Mouse (Mus musculus) lung, embryonic 16.5 days (tissue): ENCODE measurements around the gene Rundc3a. TPM values are rescaled to one million over a fixed set of nuclear protein-coding genes. Genes with fewer than 3 reads are reported as not detected.

Experiments used
- ATAC-seq: fragments of 200-750 bp; cut with Nextera tagmentation; 2 replicates; pipeline ENCODE4 v1.8.0; 2017; ENCODE audit warnings: low read depth, mild to moderate bottlenecking, moderate library complexity
- H3K27ac ChIP-seq: fragments of 300-500 bp; sonication (generic); 2 replicates; pipeline ENCODE4 v1.5.1; 2014; ENCODE audit warnings: mild to moderate bottlenecking, control low read depth, low read length
- H3K27me3 ChIP-seq: fragments of 300-500 bp; sonication (generic); 2 replicates; pipeline ENCODE4 v1.6.1; 2014; ENCODE audit warnings: low read depth, low read length, mixed read lengths; ENCODE audit not compliant: control insufficient read depth, insufficient read depth
- H3K36me3 ChIP-seq: fragments of 300-500 bp; sonication (generic); 2 replicates; pipeline ENCODE4 v1.6.1; 2014; ENCODE audit warnings: low read length; ENCODE audit not compliant: control insufficient read depth, insufficient read depth
- H3K4me1 ChIP-seq: fragments of 300-500 bp; sonication (generic); replicated peaks from 2 replicates; pipeline ENCODE4 v1.6.1; 2014; ENCODE audit warnings: low read length, mixed read lengths; ENCODE audit not compliant: control insufficient read depth, insufficient read depth
- H3K4me2 ChIP-seq: fragments of 300-500 bp; sonication (generic); 2 replicates; pipeline ENCODE4 v1.6.1; 2014; ENCODE audit warnings: low read depth, low read length, control low read depth
- H3K4me3 ChIP-seq: fragments of 300-500 bp; sonication (generic); 2 replicates; pipeline ENCODE4 v1.5.1; 2014; ENCODE audit warnings: mild to moderate bottlenecking, low read length, control low read depth
- H3K9ac ChIP-seq: fragments of 300-500 bp; sonication (generic); 2 replicates; pipeline ENCODE4 v1.6.1; 2014; ENCODE audit warnings: low read length, control low read depth
- H3K9me3 ChIP-seq: fragments of 300-500 bp; sonication (generic); 2 replicates; pipeline ENCODE4 v1.6.1; 2016; ENCODE audit warnings: low read length; ENCODE audit not compliant: control insufficient read depth
- WGBS: fragments of 180-500 bp; shearing (Covaris S2); extraction: QIAGEN DNeasy Blood & Tissue Kit; methylation state at CpG from one replicate; pipeline ENCODE4 v1.1.7; 2014; 5-methylcytosine and 5-hydroxymethylcytosine counted together
- polyA plus RNA-seq: library from polyadenylated mRNA; unstranded; fragments of >200 nt; fragmentation: Nextera tagmentation; extraction: Ambion mirVana; gene quantifications from 2 replicates; pipeline ENCODE4 v1.2.1, GENCODE M21; 2015

Gene Rundc3a
- polyA plus RNA-seq, 1 experiment from 2014 or later: 1.8 TPM

DNA sequence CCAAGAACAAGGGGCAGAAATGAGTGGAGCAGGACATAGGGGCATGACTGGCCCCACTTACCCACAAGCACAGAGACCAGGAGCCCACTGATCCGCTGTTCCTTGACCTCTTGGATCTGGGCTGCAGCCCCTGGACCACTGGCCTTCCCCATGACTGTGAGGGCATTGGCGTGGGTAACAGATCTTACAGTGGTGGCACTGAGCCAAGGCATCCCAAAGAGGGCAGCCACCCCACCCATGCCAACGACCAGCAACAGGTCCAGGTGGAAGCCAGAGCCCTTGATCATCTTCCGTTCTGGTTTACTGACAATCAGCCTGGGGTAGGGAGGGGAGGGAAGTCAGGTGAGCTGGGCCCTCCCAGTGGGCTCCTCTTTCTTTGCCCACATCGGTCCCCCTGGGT, 40.8 kb upstream of the Rundc3a start:
- Histone ChIP-seq H3K4me3 (no peak overlapping the region), H3K27me3 (no peaks in the 10 kb centered on the region; the same call in 1 of the 2 replicates), H3K27ac (no peak overlapping the region), H3K9me3 (no peaks in the 10 kb centered on the region), H3K4me2 (no peak overlapping the region), H3K9ac (no peak overlapping the region), H3K4me1 (no peaks in the 10 kb centered on the region), H3K36me3 (no peaks in the 10 kb centered on the region)
- WGBS: 43% methylated on average over 5 of the region's 5 CpGs
- ATAC-seq: no peak

DNA sequence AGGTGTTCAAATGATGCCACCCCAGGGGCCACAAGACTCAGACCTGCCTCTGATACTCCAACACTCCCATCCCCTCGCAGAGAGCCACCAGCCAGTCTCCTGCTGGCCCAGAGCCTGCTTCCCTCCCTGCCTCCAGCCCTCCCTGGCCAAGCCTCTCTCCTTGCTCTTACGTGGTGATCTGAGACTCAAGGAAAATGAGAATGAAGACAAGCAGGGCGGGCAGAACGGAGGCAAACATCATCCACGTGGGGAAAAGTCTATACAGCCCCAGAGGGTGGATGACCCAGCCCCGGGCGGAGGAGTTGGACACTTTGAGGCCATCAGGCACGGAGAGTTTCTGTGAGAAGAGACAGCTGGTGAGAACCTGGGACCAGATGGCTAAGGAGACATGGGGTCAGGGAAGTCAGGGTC, 40.2 kb upstream of the Rundc3a start:
- Histone ChIP-seq H3K4me3 (no peak overlapping the region), H3K9ac (no peak overlapping the region), H3K4me1 (no peaks in the 10 kb centered on the region), H3K4me2 (no peak overlapping the region), H3K27me3 (peaks cover 1% of the 10 kb centered on the region), H3K36me3 (no peaks in the 10 kb centered on the region), H3K27ac (no peak overlapping the region), H3K9me3 (no peaks in the 10 kb centered on the region)
- 20% methylated on average over 8 of the region's 8 CpGs for WGBS
- no peak for ATAC-seq

DNA sequence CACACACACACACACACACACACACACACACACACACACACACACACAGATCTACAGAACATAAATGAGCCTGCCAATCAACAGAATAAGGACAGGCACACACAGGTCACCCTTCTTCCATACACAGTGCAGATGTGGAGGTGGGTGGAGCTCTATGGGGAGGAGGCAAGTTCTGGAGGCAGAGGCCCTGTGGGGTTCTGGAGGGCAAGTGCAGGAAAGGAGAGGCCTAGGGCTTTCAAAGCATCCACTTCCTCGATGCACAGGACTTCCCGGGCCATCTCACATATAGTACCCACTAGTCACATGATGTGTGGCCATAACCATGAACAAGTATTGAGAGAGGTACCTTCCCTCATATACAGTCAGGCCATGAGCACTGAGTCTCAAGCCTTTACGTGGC, 37.7 kb upstream of the Rundc3a start:
- Histone ChIP-seq H3K27me3 (peaks cover 4% of the 10 kb centered on the region), H3K36me3 (no peaks in the 10 kb centered on the region), H3K4me3 (no peak overlapping the region), H3K4me2 (no peak overlapping the region), H3K9me3 (no peaks in the 10 kb centered on the region), H3K27ac (no peak overlapping the region), H3K9ac (no peak overlapping the region), H3K4me1 (no peaks in the 10 kb centered on the region)
- ATAC-seq: no peak
- 76% methylated on average over 3 of the region's 3 CpGs for whole genome bisulfite sequencing

DNA sequence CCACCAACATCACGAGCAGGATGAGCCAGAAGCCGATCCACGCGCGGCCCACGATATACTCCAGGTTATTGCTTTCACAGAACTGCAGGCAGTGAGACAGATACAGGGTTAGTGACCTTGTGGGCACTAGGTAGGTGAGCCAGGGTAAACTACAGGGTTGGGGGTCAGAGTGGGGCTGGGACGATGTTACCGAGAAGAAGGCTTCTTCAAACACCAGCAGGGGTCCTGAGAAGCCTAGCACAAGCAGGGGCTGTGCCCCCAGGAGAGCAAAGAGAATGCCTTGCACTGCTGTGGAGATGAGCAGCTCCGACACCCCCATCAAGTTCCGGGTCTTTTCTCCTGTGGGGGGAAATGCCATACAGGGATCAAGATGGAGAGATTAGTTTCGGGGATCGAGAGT, 37.0 kb upstream of the Rundc3a start:
- no peak overlapping the region for H3K27ac ChIP-seq
- H3K4me3 ChIP-seq: no peak overlapping the region
- no peaks in the 10 kb centered on the region for H3K4me1 ChIP-seq
- WGBS: 71% methylated on average over 12 of the region's 12 CpGs
- H3K27me3 ChIP-seq: peaks cover 4% of the 10 kb centered on the region
- no peak overlapping the region for H3K4me2 ChIP-seq
- H3K9ac ChIP-seq: no peak overlapping the region
- no peak for ATAC-seq
- no peaks in the 10 kb centered on the region for H3K9me3 ChIP-seq
- H3K36me3 ChIP-seq: no peaks in the 10 kb centered on the region

DNA sequence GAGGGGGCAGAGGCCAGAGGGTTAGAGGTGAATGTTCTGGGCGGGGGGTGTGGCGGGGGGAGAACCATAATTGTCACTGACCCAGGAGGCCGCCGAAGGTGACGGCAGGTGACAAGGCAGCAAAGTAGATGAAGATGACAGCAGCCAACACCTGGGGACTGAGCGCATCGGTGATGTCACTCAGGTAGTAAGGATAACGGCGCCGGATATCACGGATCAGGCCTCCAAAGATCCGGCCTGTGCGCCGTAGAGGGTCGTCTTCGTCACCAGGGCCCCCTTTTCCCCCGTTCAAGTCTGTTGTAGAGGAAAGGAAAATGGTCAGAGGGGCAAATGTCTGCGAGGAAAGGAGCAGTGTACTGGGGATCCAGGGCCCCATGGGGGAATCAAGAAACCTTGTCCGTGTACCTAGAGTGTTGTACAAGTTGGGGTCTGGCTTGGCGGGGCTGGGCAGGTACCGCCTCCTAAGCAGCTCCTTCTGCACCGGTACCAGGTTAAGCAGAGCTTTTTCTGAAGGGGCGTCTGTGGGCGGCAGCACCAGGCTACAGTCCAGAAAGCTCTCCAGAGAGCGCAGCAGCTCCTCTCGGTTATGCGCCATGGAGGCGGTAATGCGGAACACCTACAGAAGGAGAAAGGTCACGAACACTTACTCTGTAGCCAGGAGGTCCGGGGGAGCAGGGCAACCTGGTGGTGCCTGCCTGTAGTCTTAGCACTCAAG, 36.4 kb upstream of the Rundc3a start:
- no peak overlapping the region for H3K4me2 ChIP-seq

DNA sequence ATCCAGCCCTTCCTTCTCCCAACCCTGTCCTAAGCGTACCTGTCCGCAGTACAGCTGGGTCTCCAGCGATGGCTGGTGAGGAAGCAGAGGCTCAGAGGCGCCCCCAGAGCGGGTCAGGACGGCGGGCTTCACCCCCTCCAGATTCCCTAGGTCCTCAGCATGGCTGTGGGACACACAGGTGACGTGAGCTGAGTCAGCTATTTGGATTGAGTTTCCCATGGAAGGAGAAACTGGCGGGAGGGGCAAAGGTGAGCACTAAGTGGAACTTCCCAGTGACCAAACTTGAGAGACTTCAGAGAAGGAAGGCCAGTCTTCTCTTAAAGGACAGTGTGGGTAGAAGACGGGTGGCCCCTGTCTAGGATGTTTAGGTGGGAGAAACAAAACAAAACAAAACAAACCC, 34.8 kb upstream of the Rundc3a start:
- ATAC-seq: no peak
- Histone ChIP-seq H3K4me2 (no peak overlapping the region), H3K9me3 (no peaks in the 10 kb centered on the region), H3K27me3 (peaks cover 6% of the 10 kb centered on the region), H3K36me3 (no peaks in the 10 kb centered on the region), H3K4me1 (no peaks in the 10 kb centered on the region), H3K27ac (no peak overlapping the region), H3K4me3 (no peak overlapping the region), H3K9ac (no peak overlapping the region)
- 55% methylated on average over 10 of the region's 10 CpGs for WGBS

More for the DNA sequence above, 36.4 kb upstream of the Rundc3a start:
- 54% methylated on average over 31 of the region's 31 CpGs for WGBS
- Histone ChIP-seq H3K9ac (no peak overlapping the region), H3K27ac (no peak overlapping the region), H3K4me3 (no peak overlapping the region), H3K9me3 (no peaks in the 10 kb centered on the region), H3K27me3 (peaks cover 4% of the 10 kb centered on the region), H3K36me3 (no peaks in the 10 kb centered on the region), H3K4me1 (no peaks in the 10 kb centered on the region)
- no peak for ATAC-seq

DNA sequence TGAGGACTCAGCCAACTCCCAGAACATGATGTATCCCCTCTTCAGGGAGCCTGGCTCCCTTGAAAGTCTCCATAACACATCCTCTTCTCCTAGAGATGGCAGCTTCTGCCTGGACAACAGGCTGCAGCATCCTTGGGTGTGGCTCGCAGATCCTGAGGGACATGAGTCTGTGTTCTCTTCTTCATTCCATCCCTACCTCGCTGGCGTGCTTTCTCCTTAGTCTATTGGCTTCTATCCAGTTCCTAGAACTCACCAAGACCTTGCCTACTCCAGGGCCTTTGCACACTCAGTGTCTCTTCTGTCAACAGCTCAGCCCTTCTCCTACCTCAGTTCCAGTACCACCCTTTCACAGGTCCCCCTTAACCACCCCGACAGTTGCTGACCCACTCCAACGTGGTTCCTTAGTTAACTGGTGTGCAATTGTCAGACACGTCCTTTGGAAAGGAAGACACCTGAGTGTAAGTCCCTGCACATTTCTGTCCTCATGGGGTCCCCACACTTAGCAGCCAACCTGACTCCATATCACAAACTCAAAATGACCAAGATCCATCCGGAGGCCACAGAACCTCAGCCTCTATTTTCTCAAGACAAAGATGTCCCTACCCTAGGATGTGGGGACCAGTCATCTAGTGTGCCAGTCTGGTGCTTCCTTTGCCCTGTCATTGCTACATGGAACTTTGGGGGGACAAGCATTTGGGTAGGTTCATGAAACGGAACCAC, 31.3 kb upstream of the Rundc3a start:
- Histone ChIP-seq H3K9me3 (no peaks in the 10 kb centered on the region), H3K4me2 (no peak overlapping the region), H3K9ac (no peak overlapping the region), H3K4me1 (no peaks in the 10 kb centered on the region), H3K27me3 (peaks cover 6% of the 10 kb centered on the region), H3K27ac (no peak overlapping the region), H3K36me3 (no peaks in the 10 kb centered on the region), H3K4me3 (no peak overlapping the region)
- ATAC-seq: no peak
- 82% methylated on average over 8 of the region's 8 CpGs for WGBS

DNA sequence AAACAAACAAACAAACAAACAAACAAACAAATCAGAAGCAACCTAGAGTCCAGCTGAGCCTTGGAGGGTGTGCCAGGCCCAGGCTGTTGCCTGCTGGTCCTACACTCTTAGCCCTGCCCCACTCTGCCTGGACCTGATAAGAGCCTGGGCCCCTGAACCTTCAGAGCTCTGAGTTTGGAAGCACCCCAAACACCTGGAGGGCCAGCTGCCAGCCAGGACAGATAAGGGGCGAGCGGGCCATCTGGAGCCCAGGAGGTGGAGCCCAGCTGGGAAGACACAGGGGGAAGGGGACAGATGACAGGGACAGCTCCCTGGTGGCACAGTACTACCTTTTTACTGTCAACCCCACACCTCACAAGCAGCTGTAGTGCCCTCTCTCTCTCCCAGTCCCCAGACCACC, 29.6 kb upstream of the Rundc3a start:
- 17% methylated on average over 2 of the region's 2 CpGs for WGBS
- no peak for ATAC-seq
- Histone ChIP-seq H3K4me3 (no peak overlapping the region), H3K36me3 (no peaks in the 10 kb centered on the region), H3K27me3 (peaks cover 2% of the 10 kb centered on the region; the same call in 1 of the 2 replicates), H3K4me2 (no peak overlapping the region), H3K27ac (no peak overlapping the region), H3K9ac (no peak overlapping the region), H3K9me3 (no peaks in the 10 kb centered on the region), H3K4me1 (no peaks in the 10 kb centered on the region)

DNA sequence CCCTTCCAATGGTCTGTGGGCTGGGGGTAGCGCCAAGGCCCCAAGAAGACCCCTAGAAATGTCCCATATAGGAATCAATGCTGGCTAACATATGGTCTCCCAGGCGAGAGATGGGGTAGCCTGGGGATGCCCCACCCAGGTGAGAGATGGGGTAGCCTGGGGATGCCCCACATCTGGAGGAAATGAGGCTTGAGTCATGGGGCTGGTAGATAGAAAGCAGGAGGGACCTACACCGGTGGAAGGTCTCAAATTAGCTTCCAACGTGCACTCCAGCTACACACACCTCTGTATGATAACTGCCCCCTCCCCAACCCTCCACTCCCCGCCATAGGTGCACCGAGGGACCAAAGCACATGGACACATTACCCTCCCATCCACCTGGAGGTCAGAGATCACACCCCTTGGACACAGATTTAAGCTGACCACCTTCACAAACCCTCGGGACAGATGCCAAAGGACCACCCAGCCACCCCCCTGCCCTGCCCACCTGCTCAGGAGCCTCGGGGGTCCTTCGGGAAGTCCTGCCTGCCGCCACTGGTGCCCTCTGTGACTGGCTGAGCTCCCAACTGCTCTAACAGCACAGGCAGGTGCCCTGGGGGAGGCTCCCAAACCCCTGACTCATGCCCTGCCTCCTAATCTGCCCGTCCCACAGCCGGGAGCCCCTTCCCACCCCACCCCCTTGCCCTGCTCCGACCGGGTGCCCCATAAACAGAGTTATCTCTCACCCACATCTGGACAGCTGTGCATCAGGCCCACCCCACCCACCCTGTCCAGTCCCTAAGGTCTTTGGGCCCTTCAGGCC, 28.4 kb upstream of the Rundc3a start:
- Histone ChIP-seq H3K4me2 (no peak overlapping the region), H3K36me3 (no peaks in the 10 kb centered on the region), H3K4me3 (no peak overlapping the region), H3K27ac (no peak overlapping the region), H3K27me3 (peaks cover 2% of the 10 kb centered on the region; the same call in 1 of the 2 replicates), H3K9ac (no peak overlapping the region), H3K4me1 (no peaks in the 10 kb centered on the region), H3K9me3 (no peaks in the 10 kb centered on the region)
- WGBS: 57% methylated on average over 14 of the region's 14 CpGs
- no peak; the same call in 1 of the 2 replicates for ATAC-seq
